Mouse (Mus musculus) lung, embryonic 16.5 days (tissue): ENCODE measurements around the gene Dclk2. TPM values are rescaled to one million over a fixed set of nuclear protein-coding genes. Genes with fewer than 3 reads are reported as not detected.
A peak's percentile ranks its signal among the peaks of the same experiment; 100 is the strongest.

Source experiments
- ATAC-seq: fragments of 200-750 bp; cut with Nextera tagmentation; 2 replicates; pipeline ENCODE4 v1.8.0; 2017; ENCODE audit warnings: low read depth, mild to moderate bottlenecking, moderate library complexity
- H3K27ac ChIP-seq: fragments of 300-500 bp; sonication (generic); 2 replicates; pipeline ENCODE4 v1.5.1; 2014; ENCODE audit warnings: mild to moderate bottlenecking, control low read depth, low read length
- H3K27me3 ChIP-seq: fragments of 300-500 bp; sonication (generic); 2 replicates; pipeline ENCODE4 v1.6.1; 2014; ENCODE audit warnings: low read depth, low read length, mixed read lengths; ENCODE audit not compliant: control insufficient read depth, insufficient read depth
- H3K36me3 ChIP-seq: fragments of 300-500 bp; sonication (generic); 2 replicates; pipeline ENCODE4 v1.6.1; 2014; ENCODE audit warnings: low read length; ENCODE audit not compliant: control insufficient read depth, insufficient read depth
- H3K4me1 ChIP-seq: fragments of 300-500 bp; sonication (generic); replicated peaks from 2 replicates; pipeline ENCODE4 v1.6.1; 2014; ENCODE audit warnings: low read length, mixed read lengths; ENCODE audit not compliant: control insufficient read depth, insufficient read depth
- H3K4me2 ChIP-seq: fragments of 300-500 bp; sonication (generic); 2 replicates; pipeline ENCODE4 v1.6.1; 2014; ENCODE audit warnings: low read depth, low read length, control low read depth
- H3K4me3 ChIP-seq: fragments of 300-500 bp; sonication (generic); 2 replicates; pipeline ENCODE4 v1.5.1; 2014; ENCODE audit warnings: mild to moderate bottlenecking, low read length, control low read depth
- H3K9ac ChIP-seq: fragments of 300-500 bp; sonication (generic); 2 replicates; pipeline ENCODE4 v1.6.1; 2014; ENCODE audit warnings: low read length, control low read depth
- H3K9me3 ChIP-seq: fragments of 300-500 bp; sonication (generic); 2 replicates; pipeline ENCODE4 v1.6.1; 2016; ENCODE audit warnings: low read length; ENCODE audit not compliant: control insufficient read depth
- WGBS: fragments of 180-500 bp; shearing (Covaris S2); extraction: QIAGEN DNeasy Blood & Tissue Kit; methylation state at CpG from one replicate; pipeline ENCODE4 v1.1.7; 2014; 5-methylcytosine and 5-hydroxymethylcytosine counted together
- polyA plus RNA-seq: library from polyadenylated mRNA; unstranded; fragments of >200 nt; fragmentation: Nextera tagmentation; extraction: Ambion mirVana; gene quantifications from 2 replicates; pipeline ENCODE4 v1.2.1, GENCODE M21; 2015

The Dclk2 gene
- polyA plus RNA-seq, 1 experiment from 2014 or later = 5.0 TPM

GRCm38 (mm10) chr3:86768553-86768952, 152.1 kb downstream of the Dclk2 start:
- Histone ChIP-seq H3K4me3 (no peak overlapping the region), H3K36me3 (no peaks in the 10 kb centered on the region), H3K27me3 (no peaks in the 10 kb centered on the region), H3K4me2 (no peak overlapping the region), H3K4me1 (no peaks in the 10 kb centered on the region), H3K9ac (no peak overlapping the region), H3K27ac (no peak overlapping the region), H3K9me3 (no peaks in the 10 kb centered on the region)
- ATAC-seq = no peak
- 29% methylated on average over 8 of the region's 8 CpGs for WGBS

GRCm38 (mm10) chr3:86762456-86762855, 158.2 kb downstream of the Dclk2 start:
- no peak overlapping the region for H3K27ac ChIP-seq
- 87% methylated on average over 4 of the region's 4 CpGs for WGBS
- H3K9me3 ChIP-seq = no peaks in the 10 kb centered on the region
- no peak overlapping the region for H3K4me3 ChIP-seq
- ATAC-seq = no peak
- H3K4me1 ChIP-seq = no peaks in the 10 kb centered on the region
- no peaks in the 10 kb centered on the region for H3K36me3 ChIP-seq
- H3K9ac ChIP-seq = no peak overlapping the region
- H3K4me2 ChIP-seq = no peak overlapping the region
- H3K27me3 ChIP-seq = no peaks in the 10 kb centered on the region

GRCm38 (mm10) chr3:86762036-86762415, 158.6 kb downstream of the Dclk2 start:
- Histone ChIP-seq H3K36me3 (no peaks in the 10 kb centered on the region), H3K4me1 (no peaks in the 10 kb centered on the region), H3K9ac (no peak overlapping the region), H3K4me3 (no peak overlapping the region), H3K9me3 (no peaks in the 10 kb centered on the region), H3K27me3 (no peaks in the 10 kb centered on the region), H3K27ac (no peak overlapping the region), H3K4me2 (no peak overlapping the region)
- WGBS = 90% methylated on average over 6 of the region's 6 CpGs
- no peak for ATAC-seq

GRCm38 (mm10) chr3:86761095-86762035, 159.3 kb downstream of the Dclk2 start:
- H3K4me3 ChIP-seq = no peak overlapping the region
- 66% methylated on average over 9 of the region's 9 CpGs for WGBS
- no peaks in the 10 kb centered on the region for H3K36me3 ChIP-seq
- H3K4me2 ChIP-seq = no peak overlapping the region
- no peaks in the 10 kb centered on the region for H3K27me3 ChIP-seq
- H3K9ac ChIP-seq = no peak overlapping the region
- no peaks in the 10 kb centered on the region for H3K9me3 ChIP-seq
- no peak overlapping the region for H3K27ac ChIP-seq
- H3K4me1 ChIP-seq = no peaks in the 10 kb centered on the region
- peak; percentile 64 for ATAC-seq

- Histone ChIP-seq H3K4me2 (no peak overlapping the region), H3K27me3 (no peaks in the 10 kb centered on the region), H3K4me1 (no peaks in the 10 kb centered on the region), H3K4me3 (no peak overlapping the region), H3K9me3 (no peaks in the 10 kb centered on the region), H3K9ac (no peak overlapping the region), H3K27ac (no peak overlapping the region), H3K36me3 (no peaks in the 10 kb centered on the region)
- WGBS = 79% methylated on average over 7 of the region's 7 CpGs
- ATAC-seq = no peak
Observed at GRCm38 (mm10) chr3:86760474-86760873, 160.2 kb downstream of the Dclk2 start.

GRCm38 (mm10) chr3:86759834-86760233, 160.8 kb downstream of the Dclk2 start:
- Histone ChIP-seq H3K27me3 (no peaks in the 10 kb centered on the region), H3K9me3 (no peaks in the 10 kb centered on the region), H3K4me2 (no peak overlapping the region), H3K36me3 (no peaks in the 10 kb centered on the region), H3K4me1 (no peaks in the 10 kb centered on the region), H3K4me3 (no peak overlapping the region), H3K27ac (no peak overlapping the region), H3K9ac (no peak overlapping the region)
- 72% methylated on average over 8 of the region's 8 CpGs for WGBS
- ATAC-seq = no peak

- no peaks in the 10 kb centered on the region for H3K27me3 ChIP-seq
- H3K36me3 ChIP-seq = no peaks in the 10 kb centered on the region
- H3K9ac ChIP-seq = no peak overlapping the region
- no peaks in the 10 kb centered on the region for H3K9me3 ChIP-seq
- H3K4me2 ChIP-seq = no peak overlapping the region
- no peaks in the 10 kb centered on the region for H3K4me1 ChIP-seq
- WGBS = 69% methylated on average over 1 of the region's 1 CpGs
- H3K4me3 ChIP-seq = no peak overlapping the region
- no peak overlapping the region for H3K27ac ChIP-seq
- ATAC-seq = no peak
Observed at GRCm38 (mm10) chr3:86759383-86759782, 161.3 kb downstream of the Dclk2 start.

GRCm38 (mm10) chr3:86758727-86759126, 161.9 kb downstream of the Dclk2 start:
- Histone ChIP-seq H3K36me3 (no peaks in the 10 kb centered on the region), H3K27ac (no peak overlapping the region), H3K27me3 (no peaks in the 10 kb centered on the region), H3K4me1 (no peaks in the 10 kb centered on the region), H3K4me2 (no peak overlapping the region), H3K9ac (no peak overlapping the region), H3K4me3 (no peak overlapping the region), H3K9me3 (no peaks in the 10 kb centered on the region)
- 68% methylated on average over 6 of the region's 6 CpGs for WGBS
- ATAC-seq = no peak

- WGBS = 80% methylated on average over 1 of the region's 1 CpGs
- Histone ChIP-seq H3K9me3 (no peaks in the 10 kb centered on the region), H3K36me3 (no peaks in the 10 kb centered on the region), H3K27me3 (no peaks in the 10 kb centered on the region), H3K4me2 (no peak overlapping the region), H3K27ac (no peak overlapping the region), H3K4me1 (no peaks in the 10 kb centered on the region), H3K9ac (no peak overlapping the region), H3K4me3 (no peak overlapping the region)
- ATAC-seq = no peak
Observed at GRCm38 (mm10) chr3:86756548-86756947, 164.1 kb downstream of the Dclk2 start.
